ENCODE assay signal across 22 mouse cellular contexts in the genomic region with DNA sequence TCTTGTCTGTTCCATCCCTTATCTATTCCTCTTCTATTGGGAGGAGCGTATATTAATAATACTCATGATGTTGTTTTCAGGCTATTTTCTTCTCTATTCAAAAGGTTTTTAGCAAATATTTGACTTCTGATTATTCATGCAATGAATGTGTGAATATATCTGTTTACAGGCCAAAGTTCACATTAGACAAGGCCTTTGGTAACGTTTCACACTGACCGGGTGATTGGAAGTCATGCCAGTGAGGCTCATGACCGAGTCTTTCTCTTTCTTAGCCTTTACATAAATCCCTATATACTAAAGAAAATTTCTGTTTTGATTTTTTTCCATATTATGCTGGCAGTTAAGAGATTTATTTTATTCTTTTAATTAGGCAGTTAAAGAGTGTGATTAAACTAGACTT.
DNase-seq lines count a peak whose midpoint lies in the region; ATAC-seq and TF ChIP-seq lines count a peak whose summit lies in the region.
"Had no signal": no experiment of that assay in that cellular context is flagged by ENCODE, and none has a peak within 500 bp of the region (broad histone marks: within the 10 kb centered on the region; RNA-seq: fewer than 3 reads in every experiment).

No protein-coding gene starts in this region.

- DNase-seq in kidney, adult 2 months, result peak; percentile 58
- DNase-seq in kidney, postnatal 14 days, result no peak
- DNase-seq in kidney, adult 9 months, result peak; percentile 40
- DNase-seq in kidney, adult 18-20 months, result no peak
- DNase-seq in liver, adult 2 months (ENCODE audit: extremely low read depth, low read depth, low spot score), result peak; percentile 62
- no peak for DNase-seq in liver, embryonic 11.5 days (ENCODE audit: low spot score)
- DNase-seq in stomach, postnatal 0 days (ENCODE audit: low spot score), result no peak
- DNase-seq in layer of hippocampus, postnatal 25 days (ENCODE audit: extremely low spot score in 1 of 2, low spot score in 1 of 2), result no peak
- DNase-seq: adrenal gland, adult 2 months; adrenal gland, adult 8-10 months; adrenal gland, postnatal 10 days; adrenal gland, postnatal 14 days; adrenal gland, postnatal 25 days; adrenal gland, postnatal 36 days; B cell, adult 2 months; cerebellum, adult 11 months; cerebellum, adult 11-12 months had no signal

- H3K9me3 ChIP-seq in liver, embryonic 11.5 days (ENCODE audit: control insufficient read depth, low read length), result no peaks in the 10 kb centered on the region
- no peaks in the 10 kb centered on the region for H3K9me3 ChIP-seq in stomach, postnatal 0 days (ENCODE audit: control insufficient read depth, low read length)
- H3K9me3 ChIP-seq: G1E had no signal

- no peak for TF ChIP-seq EP300 in stomach, postnatal 0 days (optimal IDR thresholded peaks at IDR 0.05)

- no peaks in the 10 kb centered on the region for H3K36me3 ChIP-seq in kidney, adult 2 months (ENCODE audit: control insufficient read depth, insufficient read depth, low read length)
- no peaks in the 10 kb centered on the region for H3K36me3 ChIP-seq in liver, adult 2 months (ENCODE audit: control insufficient read depth, insufficient read depth, low read length)
- H3K36me3 ChIP-seq in liver, embryonic 11.5 days (ENCODE audit: control insufficient read depth, insufficient read depth, low read length), result no peaks in the 10 kb centered on the region
- H3K36me3 ChIP-seq in stomach, postnatal 0 days (ENCODE audit: control insufficient read depth, insufficient read depth, low read length), result no peaks in the 10 kb centered on the region
- H3K36me3 ChIP-seq: G1E had no signal

- no peak overlapping the region for H3K9ac ChIP-seq in liver, adult 2 months (ENCODE audit: low read depth, low read length)
- H3K9ac ChIP-seq in liver, embryonic 11.5 days (ENCODE audit: low read depth, low read length), result no peak overlapping the region
- H3K9ac ChIP-seq in stomach, postnatal 0 days (ENCODE audit: low read length), result no peak overlapping the region

- H3K4me1 ChIP-seq in kidney, adult 2 months (ENCODE audit: control insufficient read depth, insufficient read depth, low read length), result no peaks in the 10 kb centered on the region; the same call in 1 of the 2 replicates
- H3K4me1 ChIP-seq in liver, adult 2 months (ENCODE audit: control insufficient read depth, insufficient read depth, low read length), result no peaks in the 10 kb centered on the region
- no peaks in the 10 kb centered on the region for H3K4me1 ChIP-seq in liver, embryonic 11.5 days (replicated peaks; ENCODE audit: control insufficient read depth, insufficient read depth, low read length)
- H3K4me1 ChIP-seq in stomach, postnatal 0 days (replicated peaks; ENCODE audit: control insufficient read depth, insufficient read depth), result no peaks in the 10 kb centered on the region

- H3K79me2 ChIP-seq in liver, adult 2 months (ENCODE audit: control insufficient read depth, insufficient read depth, low read length), result no peaks in the 10 kb centered on the region

- 57% methylated on average over 4 of the region's 4 CpGs for WGBS in kidney, adult 2 months
- WGBS in liver, adult 2 months, result 36% methylated on average over 4 of the region's 4 CpGs
- WGBS in liver, embryonic 11.5 days, result 78% methylated on average over 4 of the region's 4 CpGs
- 73% methylated on average over 4 of the region's 4 CpGs for WGBS in stomach, postnatal 0 days

- H3K4me3 ChIP-seq in kidney, adult 2 months (ENCODE audit: insufficient read depth, low read depth, low read length), result no peak overlapping the region
- H3K4me3 ChIP-seq in liver, adult 2 months (ENCODE audit: insufficient read depth, low read depth, low read length), result no peak overlapping the region
- H3K4me3 ChIP-seq in liver, embryonic 11.5 days (ENCODE audit: low read depth, low read length), result no peak overlapping the region
- no peak overlapping the region for H3K4me3 ChIP-seq in stomach, postnatal 0 days (ENCODE audit: low read depth, low read length)

- no peak for ATAC-seq in liver, embryonic 11.5 days (replicated peaks; ENCODE audit: low FRiP score)
- ATAC-seq in stomach, postnatal 0 days (ENCODE audit: low FRiP score, low TSS enrichment), result peak; percentile 56; the same call in 1 of the 2 replicates
- ATAC-seq: activated CD4-positive, CD25-positive, alpha-beta regulatory T cell, adult 4 months; CD4-positive, CD25-positive, alpha-beta regulatory T cell, adult 4 months; Patski had no signal

- no peak overlapping the region for H3K27ac ChIP-seq in kidney, adult 2 months (ENCODE audit: insufficient read depth, low read depth, low read length)
- H3K27ac ChIP-seq in liver, adult 2 months (replicated peaks; ENCODE audit: insufficient read depth, low read depth, low read length), result no peak overlapping the region
- H3K27ac ChIP-seq in liver, embryonic 11.5 days (ENCODE audit: low read depth, low read length), result no peak overlapping the region
- no peak overlapping the region for H3K27ac ChIP-seq in stomach, postnatal 0 days (replicated peaks)

- no peak overlapping the region for H3K4me2 ChIP-seq in liver, embryonic 11.5 days
- H3K4me2 ChIP-seq in stomach, postnatal 0 days (replicated peaks; ENCODE audit: low read depth), result no peak overlapping the region

- H3K27me3 ChIP-seq in kidney, adult 2 months (replicated peaks; ENCODE audit: control insufficient read depth, insufficient read depth, low read length), result no peaks in the 10 kb centered on the region
- peaks cover 12% of the 10 kb centered on the region; the same call in 1 of the 2 replicates for H3K27me3 ChIP-seq in liver, adult 2 months (ENCODE audit: control insufficient read depth, insufficient read depth, low read length)
- no peaks in the 10 kb centered on the region for H3K27me3 ChIP-seq in liver, embryonic 11.5 days (replicated peaks; ENCODE audit: control insufficient read depth, insufficient read depth, low read length)
- no peaks in the 10 kb centered on the region for H3K27me3 ChIP-seq in stomach, postnatal 0 days (ENCODE audit: control insufficient read depth, insufficient read depth, low read length)
- H3K27me3 ChIP-seq: CH12.LX had no signal

- no peak for TF ChIP-seq POLR2A in kidney, adult 2 months (IDR thresholded peaks at IDR 0.05; ENCODE audit: low read depth, low read length)
- TF ChIP-seq POLR2A in liver, adult 2 months (IDR thresholded peaks at IDR 0.05; ENCODE audit: extremely low read depth, insufficient read depth, low read length), result no peak

- TF ChIP-seq CTCF in kidney, adult 2 months (conservative IDR thresholded peaks at IDR 0.05; ENCODE audit: insufficient read depth, insufficient read length, low read depth, low read length), result no peak
- no peak for TF ChIP-seq CTCF in liver, adult 2 months (IDR thresholded peaks at IDR 0.05; ENCODE audit: low read depth, low read length)
- no peak for TF ChIP-seq CTCF in stomach, postnatal 0 days (IDR thresholded peaks at IDR 0.05; ENCODE audit: low read depth)

Comparison
In these comparisons a context has a peak if more than half of its experiments do, and no peak if none do; other contexts are left out.
1. DNase-seq: peak in kidney, adult 2 months (single experiment), kidney, adult 9 months (single experiment) and liver, adult 2 months (single experiment); none in kidney, postnatal 14 days (single experiment), kidney, adult 18-20 months (single experiment), liver, embryonic 11.5 days (single experiment), stomach, postnatal 0 days (single experiment) and layer of hippocampus, postnatal 25 days (0 of 2).